Mouse (Mus musculus) CH12.LX (cell line): ENCODE measurements around the gene Zcchc24.

Source experiments
- CTCF ChIP-seq, 2 experiments: IDR thresholded peaks in 1 of 2; conservative IDR thresholded peaks in 1 of 2; 2 replicates each; pipeline ENCODE4 v1.5.1; 2011 to 2012; ENCODE audit warnings: low read depth in 2 of 2, low read length in 2 of 2, improper control_type of control experiment in 1 of 2, inconsistent platforms in 1 of 2, mild to moderate bottlenecking in 1 of 2, moderate library complexity in 1 of 2
- GABPA ChIP-seq: IDR thresholded peaks from 2 replicates; pipeline ENCODE4 v1.6.1; 2012; ENCODE audit warnings: low read depth, low read length, improper control_type of control experiment, inconsistent platforms; ENCODE audit not compliant: insufficient replicate concordance
- NRF1 ChIP-seq: IDR thresholded peaks from 2 replicates; pipeline ENCODE4 v1.6.1; 2014; ENCODE audit warnings: low read depth, mild to moderate bottlenecking, inconsistent platforms, low read length, improper control_type of control experiment, moderate library complexity
- POLR2A ChIP-seq: IDR thresholded peaks from 2 replicates; pipeline ENCODE4 v1.6.1; 2011; ENCODE audit warnings: low read depth, mild to moderate bottlenecking, improper control_type of control experiment, low read length
- USF1 ChIP-seq: IDR thresholded peaks from 2 replicates; pipeline ENCODE4 v1.6.1; 2014; ENCODE audit warnings: low read depth, mild to moderate bottlenecking, inconsistent platforms, low read length, improper control_type of control experiment
- ZNF384 ChIP-seq: IDR thresholded peaks from 2 replicates; pipeline ENCODE4 v1.6.1; 2012; ENCODE audit warnings: low read depth, low read length, improper control_type of control experiment, inconsistent platforms

DNA sequence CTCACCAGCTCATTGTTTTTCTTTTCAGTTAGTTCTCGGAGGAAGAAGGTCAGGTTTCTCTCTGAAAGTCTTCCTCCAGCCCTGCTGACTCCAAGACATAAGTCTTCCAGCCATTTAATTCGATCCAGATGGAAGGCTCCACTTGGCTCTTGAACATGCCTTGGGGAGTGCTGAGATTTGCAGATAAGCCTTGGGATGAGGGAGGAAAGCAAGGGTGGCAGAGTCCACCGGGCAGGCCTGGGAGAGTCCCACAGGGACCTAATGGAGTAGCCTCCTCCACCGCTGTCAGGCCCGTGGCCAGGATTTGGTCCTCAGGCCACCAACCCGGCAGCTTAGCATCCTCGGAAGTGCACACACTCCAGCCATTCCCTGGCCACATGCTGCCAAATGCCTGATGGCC is 27.8 kb upstream of the Zcchc24 start:
- TF ChIP-seq CTCF (conservative IDR thresholded peaks at IDR 0.05 in 1 of 2, IDR thresholded peaks at IDR 0.05 in 1 of 2; ENCODE audit: low read depth in 2 of 2, low read length in 2 of 2) = no peak
- TF ChIP-seq POLR2A = no peak
- no peak for TF ChIP-seq ZNF384
- TF ChIP-seq USF1 = no peak
- no peak for TF ChIP-seq NRF1
- no peak for TF ChIP-seq GABPA
